Mouse (Mus musculus) liver, embryonic 14.5 days (tissue): ENCODE results near the gene Gm28043. TPM values are rescaled to one million over a fixed set of nuclear protein-coding genes. Genes with fewer than 3 reads are reported as not detected.

ENCODE experiments used
- ATAC-seq: fragments of 200-750 bp; cut with Nextera tagmentation; 2 replicates; pipeline ENCODE4 v1.8.0; 2017; ENCODE audit warnings: moderate number of reproducible peaks, mild to moderate bottlenecking, moderate library complexity; ENCODE audit not compliant: insufficient read depth
- DNase-seq, 3 experiments: peaks; one replicate each; pipeline ENCODE4 v3.0.0-alpha.2; 2012 to 2013; ENCODE audit warnings: low read depth in 3 of 3, low spot score in 3 of 3
- H3K27ac ChIP-seq: fragments of 300-500 bp; sonication (generic); 2 replicates; pipeline ENCODE4 v1.5.1; 2014; ENCODE audit warnings: moderate library complexity, mild to moderate bottlenecking, control low read depth, inconsistent platforms
- H3K27me3 ChIP-seq: fragments of 300-500 bp; sonication (generic); 2 replicates; pipeline ENCODE4 v1.6.1; 2014; ENCODE audit warnings: mild to moderate bottlenecking, low read length, moderate library complexity; ENCODE audit not compliant: control insufficient read depth, insufficient read depth
- H3K36me3 ChIP-seq: fragments of 300-500 bp; sonication (generic); replicated peaks from 2 replicates; pipeline ENCODE4 v1.6.1; 2014; ENCODE audit warnings: low read depth; ENCODE audit not compliant: control insufficient read depth, insufficient read depth
- H3K4me1 ChIP-seq, 2 experiments: fragments of 200-500 bp in 1 of 2; fragments of 300-500 bp in 1 of 2; sonication (generic) in 1 of 2; replicated peaks; 2 replicates each; pipeline ENCODE4 v1.6.1; 2012 to 2014; ENCODE audit warnings: antibody characterized with exemption in 1 of 2, inconsistent platforms in 1 of 2, low read length in 1 of 2; ENCODE audit not compliant: control insufficient read depth in 2 of 2, insufficient read depth in 2 of 2
- H3K4me2 ChIP-seq: fragments of 300-500 bp; sonication (generic); 2 replicates; pipeline ENCODE4 v1.6.1; 2014; ENCODE audit warnings: low read depth, mild to moderate bottlenecking, control low read depth, moderate library complexity
- H3K4me3 ChIP-seq, 2 experiments: fragments of 200-500 bp in 1 of 2; fragments of 300-500 bp in 1 of 2; sonication (generic) in 1 of 2; 2 replicates each; pipeline ENCODE4 v1.5.1; 2012 to 2014; ENCODE audit warnings: low read depth in 2 of 2, low read length in 2 of 2, mild to moderate bottlenecking in 2 of 2, control low read depth in 1 of 2, inconsistent platforms in 1 of 2, moderate library complexity in 1 of 2; ENCODE audit not compliant: insufficient read depth in 1 of 2
- H3K9ac ChIP-seq: fragments of 300-500 bp; sonication (generic); replicated peaks from 2 replicates; pipeline ENCODE4 v1.6.1; 2014; ENCODE audit warnings: mild to moderate bottlenecking, control low read depth, moderate library complexity
- H3K9me3 ChIP-seq: fragments of 300-500 bp; sonication (generic); 2 replicates; pipeline ENCODE4 v1.6.1; 2016; ENCODE audit warnings: low read length, mixed read lengths; ENCODE audit not compliant: control insufficient read depth
- CTCF ChIP-seq: IDR thresholded peaks from 2 replicates; pipeline ENCODE4 v1.5.1; 2016; ENCODE audit warnings: antibody characterized with exemption, low read depth, control low read depth
- EP300 ChIP-seq: IDR thresholded peaks from 2 replicates; pipeline ENCODE4 v1.6.1; 2016; ENCODE audit warnings: antibody characterized with exemption, low read depth
- WGBS: fragments of 180-500 bp; shearing (Covaris S2); extraction: QIAGEN DNeasy Blood & Tissue Kit; methylation state at CpG from one replicate; pipeline ENCODE4 v1.1.7; 2014; ENCODE audit not compliant: insufficient replicate concordance; 5-methylcytosine and 5-hydroxymethylcytosine counted together
- polyA plus RNA-seq, 2 experiments: library from polyadenylated mRNA; depleted of rRNA in 1 of 2; stranded (reverse) in 1 of 2; unstranded in 1 of 2; fragments of >200 nt; fragmentation: Nextera tagmentation in 1 of 2; extraction: Ambion mirVana in 1 of 2; gene quantifications; 2 replicates each; pipeline versions ENCODE4 v1.2.1 to v1.2.3; 2012 to 2014

The Gm28043 gene
- polyA plus RNA-seq, 2 experiments: 0.38 to 1.4 TPM

- WGBS: 71% methylated on average over 3 of the region's 3 CpGs
- Histone ChIP-seq H3K4me2 (no peak overlapping the region), H3K4me3 (no peak overlapping the region), H3K27ac (no peak overlapping the region), H3K27me3 (no peaks in the 10 kb centered on the region), H3K9me3 (no peaks in the 10 kb centered on the region), H3K4me1 (peaks cover 8 to 14% of the 10 kb centered on the region in 2 experiments), H3K36me3 (peaks cover 48% of the 10 kb centered on the region), H3K9ac (no peak overlapping the region)
- no peak for ATAC-seq
- no peak for TF ChIP-seq EP300
- no peak for DNase-seq
Observed at GRCm38 (mm10) chr17:29619231-29619630, 4.6 kb downstream of the Gm28043 start.

DNA sequence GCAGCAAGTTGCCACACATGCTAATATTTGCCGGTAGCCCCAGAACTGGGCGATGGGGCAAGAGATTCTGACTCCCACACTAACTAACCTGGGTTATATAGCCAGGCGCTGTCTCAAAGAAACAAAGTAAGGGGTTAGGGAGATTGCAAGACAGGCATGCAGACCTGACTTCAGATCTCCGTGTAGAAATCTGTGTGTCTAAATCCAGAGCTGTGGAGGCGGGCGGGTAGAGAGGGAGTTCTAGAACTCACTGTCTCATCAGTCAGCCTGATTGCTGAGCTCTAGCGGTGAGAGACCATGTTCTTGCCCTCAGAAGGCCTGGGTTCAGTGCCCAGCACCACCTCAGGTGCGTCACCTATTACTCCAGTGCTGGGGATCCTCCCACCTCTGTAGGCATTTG, 8.8 kb downstream of the Gm28043 start:
- no peak for ATAC-seq
- no peak overlapping the region for H3K4me3 ChIP-seq
- no peak overlapping the region for H3K4me2 ChIP-seq
- H3K9ac ChIP-seq: no peak overlapping the region
- no peak overlapping the region for H3K27ac ChIP-seq
- H3K4me1 ChIP-seq: no peaks in the 10 kb centered on the region; a peak in 1 of 4 replicates
- H3K27me3 ChIP-seq: no peaks in the 10 kb centered on the region
- 86% methylated on average over 8 of the region's 8 CpGs for WGBS
- no peak for DNase-seq
- no peak for TF ChIP-seq CTCF
- no peak for TF ChIP-seq EP300
- H3K9me3 ChIP-seq: no peaks in the 10 kb centered on the region
- peaks cover 85% of the 10 kb centered on the region for H3K36me3 ChIP-seq

- DNase-seq: no peak
- no peaks in the 10 kb centered on the region for H3K27me3 ChIP-seq
- H3K4me1 ChIP-seq: peaks cover 10 to 14% of the 10 kb centered on the region in 2 experiments
- peaks cover 79% of the 10 kb centered on the region for H3K36me3 ChIP-seq
- no peak for ATAC-seq
- H3K9me3 ChIP-seq: no peaks in the 10 kb centered on the region
- 87% methylated on average over 9 of the region's 9 CpGs for WGBS
- no peak overlapping the region for H3K9ac ChIP-seq
- H3K4me3 ChIP-seq: no peak overlapping the region
- H3K4me2 ChIP-seq: no peak overlapping the region
- no peak overlapping the region for H3K27ac ChIP-seq
- TF ChIP-seq EP300 (no peak), CTCF (no peak)
Observed at GRCm38 (mm10) chr17:29627285-29627684, 12.6 kb downstream of the Gm28043 start.

- ATAC-seq (no peak), DNase-seq (no peak)
- Histone ChIP-seq H3K9ac (no peak overlapping the region), H3K4me2 (no peak overlapping the region), H3K27me3 (no peaks in the 10 kb centered on the region), H3K9me3 (no peaks in the 10 kb centered on the region), H3K4me3 (no peak overlapping the region), H3K4me1 (peaks cover 10 to 14% of the 10 kb centered on the region in 2 experiments), H3K27ac (peak overlapping the region; percentile 51), H3K36me3 (peaks cover 72% of the 10 kb centered on the region)
- 79% methylated on average over 5 of the region's 5 CpGs for WGBS
- TF ChIP-seq CTCF: no peak
- TF ChIP-seq EP300: no peak
Observed at GRCm38 (mm10) chr17:29628946-29629345, 14.3 kb downstream of the Gm28043 start.

DNA sequence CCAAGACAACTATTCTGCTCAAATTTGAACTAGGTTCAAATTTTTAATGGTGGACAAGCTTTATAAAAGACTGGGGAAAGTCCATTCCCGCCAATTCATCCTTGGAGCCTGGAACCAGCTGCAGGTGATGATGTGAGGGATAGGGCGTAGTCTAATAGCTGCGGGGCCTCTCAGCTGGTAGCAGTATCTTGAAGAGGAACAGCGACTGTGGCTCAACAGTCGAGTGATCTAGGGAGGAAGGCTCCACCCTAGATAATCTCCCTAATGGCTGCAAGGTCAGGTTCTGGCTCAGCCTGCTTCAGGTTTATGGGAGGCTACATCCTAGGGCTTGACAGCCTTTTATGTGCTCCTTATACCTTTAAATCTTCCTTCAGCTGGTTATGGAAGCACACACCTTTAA, 14.9 kb downstream of the Gm28043 start:
- Histone ChIP-seq H3K4me2 (peak overlapping the region; percentile 36), H3K36me3 (peaks cover 69% of the 10 kb centered on the region), H3K4me1 (peaks cover 10 to 14% of the 10 kb centered on the region in 2 experiments), H3K27ac (peak overlapping the region; percentile 57), H3K9me3 (no peaks in the 10 kb centered on the region), H3K9ac (0 out of 2 replicates have a peak overlapping the region, but pooled peaks have one; percentile 38), H3K4me3 (no peak overlapping the region), H3K27me3 (no peaks in the 10 kb centered on the region)
- ATAC-seq: peak; percentile 84
- TF ChIP-seq CTCF: no peak
- WGBS: 9% methylated on average over 5 of the region's 5 CpGs
- peak; percentile 43 to 61 (median 44) for DNase-seq
